Mouse (Mus musculus): ENCODE results near the gene Plxnc1.

Gene Plxnc1

GRCm38 (mm10) chr10:94866995-94867856 lies 77.4 kb downstream of the Plxnc1 start:
- DNase-seq (ENCODE audit: low spot score): no peak

DNA sequence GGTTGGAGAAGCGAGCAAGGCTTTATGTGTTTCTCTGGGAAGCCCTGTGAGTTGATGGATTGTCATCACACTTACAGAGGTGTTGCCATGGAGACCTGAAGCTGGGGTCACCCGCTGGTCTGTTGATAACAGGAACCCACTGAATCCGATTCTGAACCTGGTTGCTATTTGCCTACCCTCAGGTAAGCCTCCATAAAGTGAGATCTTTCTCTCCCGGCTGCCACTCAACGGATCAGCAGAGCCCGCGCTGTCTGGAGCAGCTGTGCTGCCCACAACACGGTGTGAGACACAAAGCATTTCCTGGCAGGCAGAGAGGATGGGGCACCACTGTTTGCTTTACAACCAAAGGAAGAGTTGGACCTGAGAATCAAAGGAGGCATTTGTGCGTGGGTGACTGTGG lies 79.4 kb downstream of the Plxnc1 start:
- no peak for DNase-seq (ENCODE audit: low spot score)

DNA sequence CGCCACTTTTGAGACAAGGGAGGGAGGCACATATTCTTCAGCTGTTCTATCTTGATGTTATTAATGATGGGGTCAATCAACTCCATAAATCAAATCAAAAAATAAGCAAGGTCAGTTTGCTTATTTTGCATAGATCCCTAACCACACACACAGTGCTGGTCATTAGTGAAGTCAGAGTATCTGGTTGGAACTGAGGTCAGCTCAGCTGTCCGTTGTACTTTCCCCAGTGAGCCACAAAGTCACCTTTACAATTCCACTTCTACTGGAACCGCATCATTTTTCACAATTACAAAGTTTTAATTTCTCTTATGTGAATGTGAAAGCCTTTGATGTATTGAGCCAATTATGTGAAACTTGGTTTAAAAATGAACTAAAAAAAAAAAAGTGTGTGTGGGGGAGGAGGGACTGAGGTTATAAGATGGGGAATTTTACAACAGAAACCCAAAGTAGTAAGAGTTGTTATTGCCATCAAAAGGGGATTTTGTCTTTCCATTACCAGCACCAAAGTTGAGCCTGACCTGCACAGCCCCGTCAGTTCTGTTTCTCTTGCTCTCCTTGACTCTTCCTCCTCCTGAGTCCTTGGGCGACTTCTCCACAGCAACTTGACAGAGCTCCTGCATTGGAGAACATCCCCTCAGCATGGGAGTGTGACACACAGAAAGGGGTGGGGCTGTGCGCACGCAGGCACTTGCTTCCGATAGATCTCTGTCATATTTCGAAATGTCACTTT lies 80.3 kb downstream of the Plxnc1 start:
- no peak for DNase-seq (ENCODE audit: low spot score)

DNA sequence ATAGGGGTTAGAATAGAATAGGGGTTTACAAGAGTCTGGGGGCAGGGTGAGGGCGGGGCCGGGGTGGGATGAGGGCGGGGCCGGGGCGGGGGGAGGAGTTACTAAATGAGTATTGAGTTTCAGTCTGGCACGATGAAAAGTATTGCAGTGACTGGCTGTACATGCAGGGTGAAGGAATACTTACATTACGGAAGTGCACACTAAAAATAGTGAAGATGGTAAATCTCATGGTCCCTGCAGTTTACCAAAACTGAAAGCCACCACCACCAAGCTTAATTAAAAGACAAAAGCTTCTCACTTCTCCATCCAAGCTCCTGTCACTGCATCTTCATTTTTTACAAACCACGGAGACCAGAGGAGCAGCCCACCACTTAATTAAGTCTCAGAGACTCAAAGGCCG lies 81.4 kb downstream of the Plxnc1 start:
- DNase-seq (ENCODE audit: low spot score): no peak

- no peak for DNase-seq (ENCODE audit: low spot score)
These were observed 83.8 kb downstream of the Plxnc1 start for GRCm38 (mm10) chr10:94860870-94861269.

GRCm38 (mm10) chr10:94858277-94859033 lies 86.2 kb downstream of the Plxnc1 start:
- no peak for DNase-seq (ENCODE audit: low spot score)

DNA sequence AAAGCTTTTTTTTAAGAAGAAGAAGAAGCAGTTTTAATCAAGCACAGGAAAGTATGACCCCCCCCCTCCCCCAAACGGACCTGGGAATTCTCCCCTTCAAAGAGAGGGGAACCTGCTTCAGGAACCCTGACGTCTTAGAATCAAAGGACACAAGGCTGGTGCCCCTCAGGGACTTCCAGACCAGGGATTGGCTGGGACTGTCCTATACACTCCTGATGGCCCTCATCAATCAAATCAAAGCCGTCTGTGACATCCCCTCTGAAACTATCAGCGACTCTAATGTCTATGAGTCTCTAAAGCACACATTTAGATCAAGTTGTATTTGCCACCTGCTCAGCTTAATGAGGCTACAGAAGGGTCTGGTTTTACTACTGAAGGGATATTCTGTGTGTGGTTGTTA lies 94.1 kb downstream of the Plxnc1 start:
- no peak for DNase-seq (ENCODE audit: low spot score)

DNA sequence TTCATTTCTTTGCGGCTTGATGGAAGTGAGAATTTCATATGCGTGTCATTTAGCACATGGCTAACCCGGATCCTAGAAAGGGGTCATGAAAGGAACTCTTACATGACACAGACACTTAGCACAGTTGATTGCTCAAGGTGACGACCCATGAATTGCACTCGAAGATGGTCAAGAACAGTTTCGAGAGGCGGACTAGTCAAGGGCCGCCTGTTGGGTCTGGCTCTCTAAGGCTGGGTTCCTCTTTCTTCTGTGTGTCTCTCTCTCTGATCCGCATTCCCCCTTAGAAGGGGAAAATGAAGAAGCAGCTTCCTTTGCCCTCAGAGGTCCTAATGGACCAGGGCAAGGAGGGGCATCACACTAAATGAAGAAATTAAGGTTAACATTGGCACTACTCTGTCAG lies 94.7 kb downstream of the Plxnc1 start:
- DNase-seq (ENCODE audit: low spot score): no peak

- no peak for DNase-seq (ENCODE audit: low spot score)
These were observed 95.3 kb downstream of the Plxnc1 start for GRCm38 (mm10) chr10:94849360-94849759.

DNA sequence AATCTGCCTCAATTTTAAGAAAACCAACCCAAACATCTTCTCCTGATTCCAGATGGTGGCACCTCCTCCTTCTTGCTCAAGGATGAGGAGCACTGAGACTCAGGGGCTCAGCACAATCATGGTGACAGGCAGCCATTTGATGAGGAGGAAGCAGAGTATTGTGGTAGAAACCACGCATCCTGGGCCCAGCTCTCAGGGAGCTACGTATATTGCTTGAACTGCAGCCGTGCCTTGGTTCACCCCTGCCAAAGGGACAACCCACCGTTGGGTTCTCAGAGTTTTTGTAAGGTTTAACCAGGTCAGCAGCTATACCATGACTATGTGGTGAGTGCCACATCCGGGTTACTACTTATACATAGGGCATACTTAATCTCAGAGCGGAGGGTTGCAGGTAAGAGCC lies 96.3 kb downstream of the Plxnc1 start:
- no peak for DNase-seq (ENCODE audit: low spot score)

DNA sequence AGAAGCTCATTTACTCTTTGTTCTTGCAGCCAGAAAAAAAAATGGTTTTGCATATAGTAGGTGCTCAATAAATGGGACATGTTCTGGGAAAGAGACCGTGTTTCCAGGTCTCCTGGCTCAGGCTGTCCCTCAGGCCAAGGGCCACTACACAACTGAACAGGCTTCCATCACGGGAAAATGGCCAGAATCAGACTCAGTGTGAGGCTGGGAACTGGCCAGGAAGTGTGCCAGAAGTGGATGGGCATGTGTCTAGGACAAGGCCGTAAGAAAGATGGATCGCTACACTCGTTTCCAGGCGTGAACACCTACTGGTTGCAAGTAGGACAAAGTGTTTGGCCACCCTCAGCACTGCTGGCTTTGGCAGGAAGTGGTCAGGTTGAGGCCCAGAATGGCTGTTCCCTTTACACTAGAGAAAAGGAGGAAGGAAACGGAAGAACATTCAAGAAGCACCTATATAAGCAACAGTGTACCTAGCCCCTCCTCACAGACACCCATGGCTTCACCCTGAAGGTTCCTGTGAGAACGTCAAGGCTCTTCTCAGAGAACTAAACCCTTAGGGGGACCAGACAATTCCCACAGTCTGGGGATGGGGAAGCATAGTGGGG lies 98.0 kb downstream of the Plxnc1 start:
- no peak for DNase-seq (ENCODE audit: low spot score)

GRCm38 (mm10) chr10:94844692-94845091 lies 99.9 kb downstream of the Plxnc1 start:
- no peak for DNase-seq (ENCODE audit: low spot score)

GRCm38 (mm10) chr10:94835874-94836273 lies 108.8 kb downstream of the Plxnc1 start:
- no peak for DNase-seq (ENCODE audit: low spot score)

DNA sequence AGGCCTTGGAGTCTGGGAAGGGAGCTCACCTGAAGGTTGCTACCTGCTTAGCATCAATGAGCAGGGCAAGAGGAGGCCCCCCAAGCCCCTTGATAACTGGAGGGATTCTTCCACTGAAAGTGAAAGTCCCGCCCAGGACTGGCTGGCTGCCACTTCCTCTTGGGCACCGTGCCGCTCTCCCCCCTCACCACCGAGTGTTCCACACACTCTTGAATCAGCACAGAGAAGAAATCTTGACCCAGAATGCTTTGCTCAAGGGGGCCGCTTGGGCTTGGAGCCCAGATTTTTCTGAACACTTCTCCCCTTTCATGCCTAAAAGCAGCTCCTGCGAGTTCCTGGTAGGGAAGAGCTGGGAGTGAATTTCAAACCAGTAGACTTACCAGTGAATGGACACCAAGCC lies 115.2 kb downstream of the Plxnc1 start:
- no peak for DNase-seq (ENCODE audit: low spot score)

DNA sequence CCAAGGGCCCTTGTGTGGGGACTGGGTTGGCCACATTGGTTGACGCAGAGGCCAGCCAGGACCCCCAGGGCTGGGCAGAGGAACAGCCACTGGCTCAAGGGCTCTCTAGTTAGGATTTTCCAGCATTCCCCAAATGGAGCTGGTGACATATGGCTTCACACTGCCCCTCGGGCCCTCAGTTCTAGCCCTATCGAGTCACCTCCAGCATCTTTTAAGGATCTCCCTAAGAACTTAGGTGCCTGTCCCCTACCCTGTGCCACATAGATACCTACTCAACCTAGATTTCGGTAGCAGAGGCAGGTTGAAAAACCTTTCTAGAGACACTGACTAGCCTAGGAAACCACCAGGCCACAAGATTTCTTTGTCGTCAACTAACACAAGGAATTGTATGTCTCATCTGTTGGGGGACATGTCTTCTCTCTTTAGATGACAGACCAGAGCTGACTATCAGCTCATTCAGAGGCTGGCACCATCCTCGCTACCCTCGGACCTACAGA lies 115.9 kb downstream of the Plxnc1 start:
- DNase-seq (ENCODE audit: low spot score): no peak

DNA sequence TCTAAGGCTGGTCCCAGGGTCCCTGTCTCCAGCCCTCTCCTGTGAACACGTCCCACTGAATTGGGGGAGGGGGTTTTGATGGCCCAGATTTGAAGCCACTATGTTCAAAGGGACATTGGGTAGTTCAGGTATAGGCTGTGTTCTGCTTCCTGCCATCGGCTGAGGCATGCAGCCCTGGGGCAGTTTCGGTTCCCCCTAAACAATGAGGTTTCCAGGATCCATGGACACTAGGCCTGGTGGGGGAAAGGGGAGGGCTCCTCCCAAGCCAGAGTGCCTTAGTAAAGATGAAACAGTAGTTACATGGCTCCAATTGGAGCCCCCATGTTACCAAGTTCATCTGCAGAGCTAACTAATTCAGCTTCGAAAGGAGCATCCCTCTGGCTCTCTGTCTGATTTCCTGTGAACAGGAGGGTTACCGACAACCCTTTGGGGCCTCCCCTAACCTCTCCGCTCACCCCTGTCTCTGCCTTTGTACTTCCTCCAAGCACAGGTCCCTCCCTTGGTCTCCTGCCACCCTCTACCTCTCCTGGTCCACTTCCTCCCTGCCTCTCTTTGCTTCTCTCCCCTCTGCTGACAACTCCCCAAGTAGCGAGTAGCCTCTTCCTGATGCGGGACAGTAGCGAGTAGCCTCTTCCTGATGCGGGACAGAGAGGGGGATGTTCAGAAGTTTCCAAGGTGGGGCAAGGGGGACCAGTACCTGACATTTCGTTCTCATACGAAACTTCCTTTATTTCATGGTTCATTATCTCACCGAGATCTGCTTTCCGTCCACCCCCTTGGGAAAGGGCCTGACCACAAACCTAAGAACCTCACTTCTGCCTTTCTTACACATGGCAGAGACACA lies 116.5 kb downstream of the Plxnc1 start:
- DNase-seq (ENCODE audit: low spot score): no peak

DNA sequence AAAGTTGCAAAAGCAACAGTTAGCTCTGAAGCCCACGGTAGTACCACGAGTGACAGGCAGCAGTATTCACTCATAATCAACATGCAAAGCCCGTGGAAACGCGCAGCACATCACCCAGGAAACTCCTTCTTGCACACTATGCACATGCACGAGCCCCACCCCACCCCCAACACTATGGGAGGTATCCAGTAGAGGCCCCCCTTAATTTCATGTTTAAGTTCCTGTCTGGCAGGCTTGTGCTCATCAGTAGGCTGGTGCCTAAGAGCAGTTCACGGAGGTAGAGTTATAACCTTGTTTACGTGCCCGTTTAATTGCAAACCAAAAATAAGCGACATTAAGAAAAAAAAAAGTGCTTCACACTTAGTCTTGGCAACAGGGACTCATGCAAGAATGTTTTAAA lies 117.3 kb downstream of the Plxnc1 start:
- DNase-seq (ENCODE audit: low spot score): no peak

- no peak for DNase-seq (ENCODE audit: low spot score)
These were observed 118.2 kb downstream of the Plxnc1 start for GRCm38 (mm10) chr10:94826436-94826835.

DNA sequence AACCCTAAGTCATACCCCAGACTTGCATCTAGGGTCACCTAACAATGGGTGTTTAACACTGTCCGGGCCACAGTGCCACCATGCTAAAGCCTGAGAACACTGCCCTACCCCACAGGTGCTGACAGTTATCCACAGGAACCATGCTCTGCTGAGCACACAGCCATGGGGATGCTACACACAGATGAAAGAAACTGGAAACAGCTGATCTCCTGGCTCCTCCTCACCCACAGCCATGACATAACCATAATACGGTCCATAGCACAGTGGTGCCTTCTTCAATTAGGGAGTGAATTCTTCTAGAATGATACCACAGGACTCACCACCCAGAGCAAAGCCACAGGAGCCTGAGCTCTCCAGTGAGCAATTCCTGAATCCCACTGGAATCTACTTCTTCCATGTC lies 118.7 kb downstream of the Plxnc1 start:
- DNase-seq (ENCODE audit: low spot score): no peak

GRCm38 (mm10) chr10:94823971-94824760 lies 120.5 kb downstream of the Plxnc1 start:
- DNase-seq (ENCODE audit: low spot score): no peak

All from urinary bladder, postnatal 10 days (tissue).